Mouse (Mus musculus): Measurements from ENCODE around the gene Atp5f1. TPM values are rescaled to one million over a fixed set of nuclear protein-coding genes. Genes with fewer than 3 reads are reported as not detected.
A peak's percentile ranks its signal among the peaks of the same experiment; 100 is the strongest.

The Atp5f1 gene
- polyA plus RNA-seq, 1 experiment from 2014 or later: 465 TPM

DNA sequence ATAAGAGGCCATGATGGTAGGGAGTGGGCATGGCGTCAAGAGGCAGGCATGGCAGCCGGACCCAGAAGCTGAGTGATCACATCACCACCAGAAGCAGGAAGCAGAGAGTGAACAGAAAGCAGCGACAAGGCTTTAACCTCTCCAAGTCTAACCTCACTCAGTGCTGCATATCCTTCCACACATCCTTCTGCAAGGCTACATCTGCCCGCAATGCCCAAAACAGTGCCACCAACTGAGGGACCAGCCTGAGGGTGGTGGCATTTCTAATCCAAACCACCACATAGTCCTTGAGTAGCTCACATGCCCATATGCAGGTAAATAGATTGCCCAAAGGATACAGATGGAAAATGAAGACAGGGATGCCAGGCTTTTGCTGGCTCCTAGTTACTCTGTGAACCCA lies 50.9 kb downstream of the Atp5f1 start:
- Histone ChIP-seq H3K27me3 (ENCODE audit: control insufficient read depth, insufficient read depth, low read depth, low read length) (no peaks in the 10 kb centered on the region), H3K27ac (ENCODE audit: low read length) (no peak overlapping the region), H3K36me3 (ENCODE audit: control insufficient read depth, insufficient read depth, low read length) (no peaks in the 10 kb centered on the region), H3K4me2 (ENCODE audit: low read depth, low read length) (no peak overlapping the region), H3K9me3 (ENCODE audit: control insufficient read depth, low read length) (no peaks in the 10 kb centered on the region), H3K9ac (ENCODE audit: low read length) (no peak overlapping the region), H3K4me1 (replicated peaks; ENCODE audit: control insufficient read depth, insufficient read depth, low read length) (peaks cover 3% of the 10 kb centered on the region; the same call in 1 of the 2 replicates), H3K4me3 (ENCODE audit: low read length) (no peak overlapping the region)
- ATAC-seq (ENCODE audit: low read depth): no peak
- WGBS: 92% methylated on average over 4 of the region's 4 CpGs

- no peak overlapping the region for H3K9ac ChIP-seq (ENCODE audit: low read length)
- WGBS: 30% methylated on average over 9 of the region's 9 CpGs
- ATAC-seq (ENCODE audit: low read depth): no peak
Observed at GRCm38 (mm10) chr3:105907956-105908655, 51.8 kb downstream of the Atp5f1 start.

GRCm38 (mm10) chr3:105904721-105905120 lies 55.2 kb downstream of the Atp5f1 start:
- 88% methylated on average over 9 of the region's 9 CpGs for WGBS
- no peaks in the 10 kb centered on the region for H3K27me3 ChIP-seq (ENCODE audit: control insufficient read depth, insufficient read depth, low read depth, low read length)

More at GRCm38 (mm10) chr3:105907956-105908655, 51.8 kb downstream of the Atp5f1 start:
- H3K9me3 ChIP-seq (ENCODE audit: control insufficient read depth, low read length): no peaks in the 10 kb centered on the region
- no peak overlapping the region for H3K27ac ChIP-seq (ENCODE audit: low read length)
- H3K4me3 ChIP-seq (ENCODE audit: low read length): no peak overlapping the region
- H3K4me2 ChIP-seq (ENCODE audit: low read depth, low read length): no peak overlapping the region
- no peaks in the 10 kb centered on the region for H3K27me3 ChIP-seq (ENCODE audit: control insufficient read depth, insufficient read depth, low read depth, low read length)
- H3K4me1 ChIP-seq (replicated peaks; ENCODE audit: control insufficient read depth, insufficient read depth, low read length): no peaks in the 10 kb centered on the region; the same call in 1 of the 2 replicates
- no peaks in the 10 kb centered on the region for H3K36me3 ChIP-seq (ENCODE audit: control insufficient read depth, insufficient read depth, low read length)

GRCm38 (mm10) chr3:105904213-105904612 lies 55.7 kb downstream of the Atp5f1 start:
- Histone ChIP-seq H3K4me3 (ENCODE audit: low read length) (no peak overlapping the region), H3K9ac (ENCODE audit: low read length) (no peak overlapping the region), H3K4me2 (ENCODE audit: low read depth, low read length) (no peak overlapping the region), H3K36me3 (ENCODE audit: control insufficient read depth, insufficient read depth, low read length) (no peaks in the 10 kb centered on the region), H3K4me1 (replicated peaks; ENCODE audit: control insufficient read depth, insufficient read depth, low read length) (no peaks in the 10 kb centered on the region), H3K27ac (ENCODE audit: low read length) (no peak overlapping the region), H3K9me3 (ENCODE audit: control insufficient read depth, low read length) (no peaks in the 10 kb centered on the region), H3K27me3 (ENCODE audit: control insufficient read depth, insufficient read depth, low read depth, low read length) (no peaks in the 10 kb centered on the region)
- no peak for ATAC-seq (ENCODE audit: low read depth)
- WGBS: 46% methylated on average over 4 of the region's 4 CpGs

More at GRCm38 (mm10) chr3:105904721-105905120, 55.2 kb downstream of the Atp5f1 start:
- H3K4me3 ChIP-seq (ENCODE audit: low read length): no peak overlapping the region
- no peak overlapping the region for H3K4me2 ChIP-seq (ENCODE audit: low read depth, low read length)
- ATAC-seq (ENCODE audit: low read depth): no peak
- H3K27ac ChIP-seq (ENCODE audit: low read length): no peak overlapping the region
- H3K4me1 ChIP-seq (replicated peaks; ENCODE audit: control insufficient read depth, insufficient read depth, low read length): no peaks in the 10 kb centered on the region
- no peaks in the 10 kb centered on the region for H3K9me3 ChIP-seq (ENCODE audit: control insufficient read depth, low read length)
- no peaks in the 10 kb centered on the region for H3K36me3 ChIP-seq (ENCODE audit: control insufficient read depth, insufficient read depth, low read length)
- H3K9ac ChIP-seq (ENCODE audit: low read length): no peak overlapping the region

DNA sequence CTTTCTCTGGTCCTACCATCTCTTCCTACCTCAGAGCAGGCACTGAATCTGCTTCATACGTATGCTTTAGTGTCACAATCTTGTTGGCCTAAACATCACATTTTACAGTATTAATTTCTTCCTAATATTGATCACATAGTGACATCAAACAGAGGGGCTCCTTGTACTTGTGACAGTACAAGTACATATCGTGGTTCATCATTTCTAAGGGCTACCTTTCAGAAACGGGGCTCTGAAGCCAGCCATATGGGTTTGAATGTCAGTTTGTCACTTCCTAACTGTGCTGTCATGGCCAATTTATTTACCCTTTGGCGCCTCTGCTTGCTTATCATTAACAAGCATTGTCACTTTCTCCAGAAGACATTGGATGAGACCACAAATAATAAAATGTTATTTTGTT lies 58.4 kb downstream of the Atp5f1 start:
- Histone ChIP-seq H3K4me2 (ENCODE audit: low read depth, low read length) (no peak overlapping the region), H3K4me1 (replicated peaks; ENCODE audit: control insufficient read depth, insufficient read depth, low read length) (no peaks in the 10 kb centered on the region), H3K9me3 (ENCODE audit: control insufficient read depth, low read length) (no peaks in the 10 kb centered on the region), H3K27me3 (ENCODE audit: control insufficient read depth, insufficient read depth, low read depth, low read length) (no peaks in the 10 kb centered on the region), H3K27ac (ENCODE audit: low read length) (no peak overlapping the region), H3K9ac (ENCODE audit: low read length) (no peak overlapping the region), H3K4me3 (ENCODE audit: low read length) (no peak overlapping the region), H3K36me3 (ENCODE audit: control insufficient read depth, insufficient read depth, low read length) (no peaks in the 10 kb centered on the region)
- ATAC-seq (ENCODE audit: low read depth): no peak
- 62% methylated on average over 4 of the region's 4 CpGs for WGBS

GRCm38 (mm10) chr3:105900716-105901115 lies 59.2 kb downstream of the Atp5f1 start:
- H3K27ac ChIP-seq (ENCODE audit: low read length): no peak overlapping the region
- no peaks in the 10 kb centered on the region for H3K4me1 ChIP-seq (replicated peaks; ENCODE audit: control insufficient read depth, insufficient read depth, low read length)
- 77% methylated on average over 3 of the region's 3 CpGs for WGBS
- H3K36me3 ChIP-seq (ENCODE audit: control insufficient read depth, insufficient read depth, low read length): no peaks in the 10 kb centered on the region
- ATAC-seq (ENCODE audit: low read depth): no peak
- H3K27me3 ChIP-seq (ENCODE audit: control insufficient read depth, insufficient read depth, low read depth, low read length): no peaks in the 10 kb centered on the region
- H3K9ac ChIP-seq (ENCODE audit: low read length): no peak overlapping the region
- no peak overlapping the region for H3K4me2 ChIP-seq (ENCODE audit: low read depth, low read length)
- H3K9me3 ChIP-seq (ENCODE audit: control insufficient read depth, low read length): no peaks in the 10 kb centered on the region
- H3K4me3 ChIP-seq (ENCODE audit: low read length): no peak overlapping the region

- Histone ChIP-seq H3K4me3 (ENCODE audit: low read length) (no peak overlapping the region), H3K36me3 (ENCODE audit: control insufficient read depth, insufficient read depth, low read length) (no peaks in the 10 kb centered on the region), H3K4me2 (ENCODE audit: low read depth, low read length) (no peak overlapping the region), H3K27me3 (ENCODE audit: control insufficient read depth, insufficient read depth, low read depth, low read length) (no peaks in the 10 kb centered on the region), H3K9me3 (ENCODE audit: control insufficient read depth, low read length) (no peaks in the 10 kb centered on the region), H3K4me1 (replicated peaks; ENCODE audit: control insufficient read depth, insufficient read depth, low read length) (peaks cover 3% of the 10 kb centered on the region), H3K9ac (ENCODE audit: low read length) (no peak overlapping the region), H3K27ac (ENCODE audit: low read length) (no peak overlapping the region)
- ATAC-seq (ENCODE audit: low read depth): no peak
- WGBS: 74% methylated on average over 6 of the region's 6 CpGs
Observed at GRCm38 (mm10) chr3:105900266-105900665, 59.6 kb downstream of the Atp5f1 start.

- Histone ChIP-seq H3K4me2 (ENCODE audit: low read depth, low read length) (no peak overlapping the region), H3K27ac (ENCODE audit: low read length) (no peak overlapping the region), H3K27me3 (ENCODE audit: control insufficient read depth, insufficient read depth, low read depth, low read length) (no peaks in the 10 kb centered on the region), H3K4me1 (replicated peaks; ENCODE audit: control insufficient read depth, insufficient read depth, low read length) (peaks cover 10% of the 10 kb centered on the region), H3K4me3 (ENCODE audit: low read length) (no peak overlapping the region), H3K9me3 (ENCODE audit: control insufficient read depth, low read length) (no peaks in the 10 kb centered on the region), H3K9ac (ENCODE audit: low read length) (no peak overlapping the region), H3K36me3 (ENCODE audit: control insufficient read depth, insufficient read depth, low read length) (no peaks in the 10 kb centered on the region)
- peak; percentile 68 for ATAC-seq (ENCODE audit: low read depth)
- WGBS: 32% methylated on average over 8 of the region's 8 CpGs
Observed at GRCm38 (mm10) chr3:105899394-105900147, 60.3 kb downstream of the Atp5f1 start.

DNA sequence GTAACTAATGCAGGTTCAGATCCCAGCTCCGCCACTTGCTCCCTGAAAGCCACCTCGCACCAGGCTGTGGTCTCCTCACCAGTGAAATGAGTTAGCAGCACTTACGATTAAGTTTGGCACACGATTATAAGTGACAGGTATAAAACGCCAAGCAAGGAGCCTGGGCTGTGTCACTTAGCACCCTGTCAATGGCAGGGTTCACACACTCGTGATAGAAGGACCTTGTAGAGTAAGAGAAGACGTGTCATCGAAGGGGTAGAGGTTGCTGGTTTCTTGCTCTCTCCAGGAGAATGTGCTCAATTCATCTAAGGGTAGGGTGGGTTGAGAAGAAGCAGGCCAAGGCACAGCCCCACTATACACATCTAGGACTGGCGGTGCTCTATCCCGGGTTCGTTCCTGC lies 61.0 kb downstream of the Atp5f1 start:
- Histone ChIP-seq H3K27ac (ENCODE audit: low read length) (no peak overlapping the region), H3K9ac (ENCODE audit: low read length) (no peak overlapping the region), H3K27me3 (ENCODE audit: control insufficient read depth, insufficient read depth, low read depth, low read length) (no peaks in the 10 kb centered on the region), H3K36me3 (ENCODE audit: control insufficient read depth, insufficient read depth, low read length) (no peaks in the 10 kb centered on the region), H3K9me3 (ENCODE audit: control insufficient read depth, low read length) (no peaks in the 10 kb centered on the region), H3K4me1 (replicated peaks; ENCODE audit: control insufficient read depth, insufficient read depth, low read length) (peaks cover 16% of the 10 kb centered on the region), H3K4me3 (ENCODE audit: low read length) (no peak overlapping the region), H3K4me2 (ENCODE audit: low read depth, low read length) (no peak overlapping the region)
- WGBS: 80% methylated on average over 11 of the region's 11 CpGs
- ATAC-seq (ENCODE audit: low read depth): no peak

Measured in lung, embryonic 16.5 days (tissue).